Mouse (Mus musculus) heart, embryonic 13.5 days (tissue): ENCODE measurements around the gene Pum2. TPM values are rescaled to one million over a fixed set of nuclear protein-coding genes. Genes with fewer than 3 reads are reported as not detected.
A peak's percentile ranks its signal among the peaks of the same experiment; 100 is the strongest.

Experiments
- ATAC-seq: fragments of 200-750 bp; cut with Nextera tagmentation; 2 replicates; pipeline ENCODE4 v1.8.0; 2017; ENCODE audit warnings: moderate TSS enrichment; ENCODE audit not compliant: insufficient number of reproducible peaks, low FRiP score, low TSS enrichment; ENCODE audit errors: extremely low read depth
- H3K27ac ChIP-seq: fragments of 300-500 bp; sonication (generic); replicated peaks from 2 replicates; pipeline ENCODE4 v1.5.1; 2015; ENCODE audit warnings: moderate library complexity, mild to moderate bottlenecking, inconsistent platforms
- H3K27me3 ChIP-seq: fragments of 300-500 bp; sonication (generic); replicated peaks from 2 replicates; pipeline ENCODE4 v1.6.1; 2015; ENCODE audit warnings: mild to moderate bottlenecking, inconsistent platforms
- H3K36me3 ChIP-seq: fragments of 300-500 bp; sonication (generic); 2 replicates; pipeline ENCODE4 v1.6.1; 2015; ENCODE audit warnings: mild to moderate bottlenecking, inconsistent platforms
- H3K4me1 ChIP-seq: fragments of 300-500 bp; sonication (generic); 2 replicates; pipeline ENCODE4 v1.6.1; 2015; ENCODE audit warnings: inconsistent platforms
- H3K4me2 ChIP-seq: fragments of 300-500 bp; sonication (generic); 2 replicates; pipeline ENCODE4 v1.6.1; 2015; ENCODE audit warnings: inconsistent platforms, mild to moderate bottlenecking, moderate library complexity
- H3K4me3 ChIP-seq: fragments of 300-500 bp; sonication (generic); 2 replicates; pipeline ENCODE4 v1.5.1; 2015; ENCODE audit warnings: moderate library complexity, mild to moderate bottlenecking, inconsistent platforms
- H3K9ac ChIP-seq: fragments of 300-500 bp; sonication (generic); 2 replicates; pipeline ENCODE4 v1.6.1; 2015; ENCODE audit warnings: inconsistent platforms, mild to moderate bottlenecking, moderate library complexity
- H3K9me3 ChIP-seq: fragments of 300-500 bp; sonication (generic); 2 replicates; pipeline ENCODE4 v1.6.1; 2016; ENCODE audit warnings: inconsistent platforms
- WGBS: fragments of 180-500 bp; shearing (Covaris S2); methylation state at CpG from one replicate; pipeline ENCODE4 v1.1.7; 2015; ENCODE audit warnings: mixed read lengths; 5-methylcytosine and 5-hydroxymethylcytosine counted together
- polyA plus RNA-seq: library from polyadenylated mRNA; unstranded; fragments of >200 nt; fragmentation: Nextera tagmentation; extraction: Ambion mirVana; gene quantifications from 2 replicates; pipeline ENCODE4 v1.2.1, GENCODE M21; 2015

The Pum2 gene
- polyA plus RNA-seq, 1 experiment from 2014 or later, result 24.0 TPM

DNA sequence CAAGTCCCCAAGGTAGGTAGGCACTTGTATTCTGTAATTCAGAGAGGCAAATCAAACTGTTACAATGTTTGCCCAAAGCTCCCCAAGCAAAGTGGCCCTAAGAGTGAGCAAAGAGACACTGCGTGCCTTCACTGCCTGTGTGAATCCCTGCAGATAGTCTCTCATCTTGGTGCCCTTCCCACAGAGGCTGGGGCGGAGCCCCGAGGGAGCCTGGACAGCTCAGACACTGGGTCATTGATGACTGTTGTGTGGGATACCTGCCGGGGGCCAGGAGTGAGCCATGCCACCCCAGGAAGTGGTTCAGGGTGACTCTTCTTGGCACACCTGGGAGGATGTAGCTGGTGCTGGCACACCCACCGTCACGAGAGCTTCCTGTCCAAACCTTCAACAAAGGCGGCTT lies 87.1 kb downstream of the Pum2 start:
- Histone ChIP-seq H3K4me3 (no peak overlapping the region), H3K4me2 (no peak overlapping the region), H3K27me3 (no peaks in the 10 kb centered on the region), H3K9me3 (peaks cover 5% of the 10 kb centered on the region; the same call in 1 of the 2 replicates), H3K27ac (no peak overlapping the region), H3K36me3 (peaks cover 22% of the 10 kb centered on the region), H3K4me1 (no peaks in the 10 kb centered on the region), H3K9ac (no peak overlapping the region)
- ATAC-seq, result no peak
- WGBS, result 67% methylated on average over 7 of the region's 7 CpGs

DNA sequence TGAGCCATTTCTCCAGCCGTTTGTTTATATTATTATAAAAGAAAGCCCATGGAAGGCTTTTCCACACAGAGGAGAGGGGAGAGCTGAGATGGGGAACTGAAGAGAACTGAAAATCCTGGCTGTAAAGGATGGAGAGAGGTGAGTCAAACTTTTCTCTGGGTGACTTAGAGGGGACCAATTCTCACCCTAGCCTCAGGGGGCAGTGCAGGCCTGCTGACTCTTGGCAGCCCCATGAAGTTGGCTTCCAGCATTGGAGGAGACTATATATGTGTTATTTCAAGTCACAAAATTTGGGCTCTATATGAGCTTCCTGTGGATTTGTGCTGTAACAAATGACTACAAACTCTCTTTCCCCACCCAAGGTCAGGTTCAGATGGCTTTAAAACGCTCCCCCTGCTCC lies 88.7 kb downstream of the Pum2 start:
- Histone ChIP-seq H3K4me2 (no peak overlapping the region), H3K4me1 (no peaks in the 10 kb centered on the region), H3K4me3 (no peak overlapping the region), H3K27ac (no peak overlapping the region), H3K9me3 (no peaks in the 10 kb centered on the region), H3K27me3 (no peaks in the 10 kb centered on the region), H3K9ac (no peak overlapping the region), H3K36me3 (peaks cover 6% of the 10 kb centered on the region)
- no peak for ATAC-seq
- WGBS, result 61% methylated on average over 2 of the region's 2 CpGs

DNA sequence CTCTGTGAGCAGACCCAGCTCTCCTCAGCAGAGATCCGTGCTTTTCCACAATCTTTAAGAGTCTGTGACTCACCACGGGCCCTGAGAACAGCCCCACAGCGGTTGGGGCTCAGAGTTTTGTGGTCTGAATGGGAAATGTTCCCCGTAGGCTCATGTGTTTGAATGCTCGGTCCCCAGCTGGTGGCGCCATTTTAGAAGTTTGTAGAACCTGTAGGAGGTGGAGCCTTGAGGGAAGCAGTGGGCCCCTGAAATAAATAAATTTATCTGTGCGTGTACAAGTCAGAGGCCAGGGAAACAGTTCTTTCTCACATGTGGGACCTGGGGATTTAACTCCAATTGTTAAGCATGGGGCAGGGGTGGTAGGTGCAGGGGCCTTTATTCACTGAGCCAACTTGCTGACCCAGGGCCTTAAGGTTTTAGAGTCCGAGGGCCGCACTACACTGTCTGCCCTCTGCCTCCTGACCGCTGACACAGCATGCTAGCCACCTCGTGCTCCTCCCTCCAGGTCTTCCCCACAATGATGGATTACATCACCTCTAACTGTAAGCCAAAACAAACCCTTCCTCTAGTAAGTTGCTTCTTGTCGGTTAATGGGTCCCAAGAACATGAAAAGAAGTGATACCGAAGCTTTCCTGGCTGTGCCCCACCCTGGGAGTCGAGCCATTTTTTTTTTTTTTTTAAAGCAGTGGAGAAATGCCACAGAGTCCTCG lies 90.4 kb downstream of the Pum2 start:
- 63% methylated on average over 15 of the region's 15 CpGs for WGBS
- no peak for ATAC-seq
- Histone ChIP-seq H3K4me2 (no peak overlapping the region), H3K9ac (no peak overlapping the region), H3K27me3 (no peaks in the 10 kb centered on the region), H3K36me3 (no peaks in the 10 kb centered on the region), H3K4me1 (no peaks in the 10 kb centered on the region), H3K9me3 (peaks cover 2% of the 10 kb centered on the region; the same call in 1 of the 2 replicates), H3K27ac (no peak overlapping the region), H3K4me3 (no peak overlapping the region)

DNA sequence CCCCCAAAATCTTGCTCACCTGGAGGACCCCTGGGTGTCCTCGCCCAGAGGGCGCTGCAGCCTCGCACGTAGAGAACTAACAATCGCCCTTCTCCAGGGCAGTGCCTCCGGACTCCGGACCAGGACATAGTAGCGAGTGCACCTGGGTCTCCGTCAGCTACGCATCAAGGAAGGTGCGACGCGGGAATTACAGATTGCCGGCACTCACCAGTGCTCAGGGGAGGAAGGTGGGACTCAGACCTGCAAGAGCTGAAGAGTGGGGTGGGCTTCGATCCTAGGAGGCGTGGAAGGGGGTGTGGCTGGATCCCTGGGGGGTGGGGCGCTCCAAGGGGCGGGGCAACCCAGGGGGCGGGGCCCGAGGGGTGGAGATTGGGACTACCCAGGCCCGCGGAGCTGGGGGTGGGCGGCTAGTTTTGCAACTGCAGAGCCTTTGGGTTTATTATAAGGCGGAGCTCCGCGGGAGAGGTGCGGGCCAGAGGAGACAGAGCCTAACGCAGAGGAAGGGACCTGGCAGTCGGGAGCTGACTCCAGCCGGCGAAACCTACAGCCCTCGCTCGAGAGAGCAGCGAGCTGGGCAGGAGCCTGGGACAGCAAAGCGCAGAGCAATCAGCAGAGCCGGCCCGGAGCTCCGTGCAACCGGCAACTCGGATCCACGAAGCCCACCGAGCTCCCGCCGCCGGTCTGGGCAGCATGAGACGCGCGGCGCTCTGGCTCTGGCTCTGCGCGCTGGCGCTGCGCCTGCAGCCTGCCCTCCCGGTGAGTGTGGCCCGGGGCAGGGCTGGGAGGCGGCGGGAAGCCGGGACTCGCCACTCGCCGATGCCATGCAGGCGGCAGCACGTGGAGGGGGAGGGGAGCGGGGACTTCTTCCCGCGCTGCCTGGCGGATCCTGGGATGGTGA lies 97.3 kb downstream of the Pum2 start, which contains the start of gene Sdc1:
Sdc1 (plus strand) TSS at position 378 of the 898 bp plus-strand sequence.
- H3K27me3 ChIP-seq, result no peaks in the 10 kb centered on the region
- no peaks in the 10 kb centered on the region for H3K36me3 ChIP-seq
- H3K4me1 ChIP-seq, result peaks cover 25% of the 10 kb centered on the region
- peak within 1 kb of the TSS; percentile 81 for H3K27ac ChIP-seq
- peak; percentile 85 for ATAC-seq
- H3K9me3 ChIP-seq, result peaks cover 2% of the 10 kb centered on the region; the same call in 1 of the 2 replicates
- H3K4me2 ChIP-seq, result peak within 1 kb of the TSS; percentile 99
- peak within 1 kb of the TSS; percentile 92 for H3K9ac ChIP-seq
- peak within 1 kb of the TSS; percentile 87 for H3K4me3 ChIP-seq
- under 1% methylated on average over 66 of the region's 67 CpGs for WGBS

DNA sequence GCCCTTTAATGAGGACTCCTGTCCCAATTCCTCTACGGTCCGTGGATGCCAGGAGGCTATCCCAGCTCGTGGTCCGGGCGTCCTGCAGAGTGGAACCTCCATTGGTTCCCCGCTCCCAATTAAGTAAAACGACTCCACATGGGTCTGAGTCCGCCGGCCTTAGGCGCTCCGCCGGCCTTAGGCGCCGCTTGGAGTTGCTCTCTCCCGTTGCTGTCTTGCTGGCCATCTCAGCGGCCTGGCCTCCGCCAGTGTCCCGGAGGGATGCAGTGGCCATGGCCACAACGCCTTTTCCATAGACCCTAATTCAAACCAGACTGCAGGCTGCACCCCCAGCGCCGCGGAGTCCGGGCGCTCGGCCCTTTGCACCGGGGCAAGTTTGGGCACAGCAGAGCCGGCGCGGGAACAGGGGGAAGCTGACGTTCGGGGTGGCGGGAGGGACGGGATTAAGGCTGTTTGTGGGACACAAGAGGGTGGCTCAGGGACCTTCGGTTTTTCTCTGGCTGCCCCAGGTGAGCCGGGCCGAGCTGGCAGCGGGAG lies 98.0 kb downstream of the Pum2 start:
- Histone ChIP-seq H3K4me2 (peak overlapping the region; percentile 99), H3K27ac (peak overlapping the region; percentile 81), H3K9me3 (peaks cover 2% of the 10 kb centered on the region; the same call in 1 of the 2 replicates), H3K4me1 (peaks cover 25% of the 10 kb centered on the region), H3K4me3 (peak overlapping the region; percentile 87), H3K27me3 (no peaks in the 10 kb centered on the region), H3K36me3 (no peaks in the 10 kb centered on the region), H3K9ac (peak overlapping the region; percentile 92)
- no peak for ATAC-seq
- WGBS, result under 1% methylated on average over 37 of the region's 37 CpGs

DNA sequence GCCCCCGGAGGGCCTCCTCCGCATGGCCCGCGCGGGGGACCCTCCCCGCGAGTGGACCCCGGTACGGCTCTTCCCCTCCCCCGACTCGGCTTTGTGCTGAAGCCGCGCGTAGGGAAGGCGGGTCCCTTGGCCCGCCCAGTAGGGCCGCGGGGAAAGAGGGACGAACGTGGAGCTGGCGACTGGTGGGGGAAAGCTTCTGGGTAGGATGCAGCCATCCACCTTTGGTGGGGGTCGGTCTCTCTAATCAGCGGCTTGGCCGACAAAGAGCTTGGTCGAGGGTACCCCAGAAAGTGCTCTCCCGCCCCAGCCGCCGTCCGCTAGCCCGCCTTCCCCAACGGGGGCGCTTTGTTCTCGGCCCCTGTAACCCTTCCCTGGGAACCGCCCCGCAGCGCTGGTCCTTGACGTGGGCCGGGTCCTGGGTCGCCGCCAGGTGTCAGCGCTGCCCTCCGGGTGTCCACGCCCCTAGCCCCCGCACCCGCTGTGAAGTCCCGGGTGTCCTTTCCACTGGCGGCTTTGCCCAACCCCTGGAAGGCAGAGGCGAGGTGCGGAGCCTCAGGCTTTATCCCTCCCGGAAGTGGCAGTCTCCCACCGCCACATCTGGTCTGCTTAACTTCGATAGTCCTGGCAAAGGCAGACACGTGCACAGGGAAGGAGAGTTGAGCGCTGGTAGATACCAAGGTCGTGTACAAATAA lies 98.7 kb downstream of the Pum2 start:
- no peaks in the 10 kb centered on the region for H3K36me3 ChIP-seq
- WGBS, result under 1% methylated on average over 49 of the region's 55 CpGs
- peak overlapping the region; percentile 92 for H3K9ac ChIP-seq
- H3K4me1 ChIP-seq, result peaks cover 25% of the 10 kb centered on the region
- peak overlapping the region; percentile 87 for H3K4me3 ChIP-seq
- H3K9me3 ChIP-seq, result peaks cover 2% of the 10 kb centered on the region; the same call in 1 of the 2 replicates
- H3K27ac ChIP-seq, result peak overlapping the region; percentile 81
- H3K27me3 ChIP-seq, result no peaks in the 10 kb centered on the region
- ATAC-seq, result no peak
- H3K4me2 ChIP-seq, result peak overlapping the region; percentile 99

DNA sequence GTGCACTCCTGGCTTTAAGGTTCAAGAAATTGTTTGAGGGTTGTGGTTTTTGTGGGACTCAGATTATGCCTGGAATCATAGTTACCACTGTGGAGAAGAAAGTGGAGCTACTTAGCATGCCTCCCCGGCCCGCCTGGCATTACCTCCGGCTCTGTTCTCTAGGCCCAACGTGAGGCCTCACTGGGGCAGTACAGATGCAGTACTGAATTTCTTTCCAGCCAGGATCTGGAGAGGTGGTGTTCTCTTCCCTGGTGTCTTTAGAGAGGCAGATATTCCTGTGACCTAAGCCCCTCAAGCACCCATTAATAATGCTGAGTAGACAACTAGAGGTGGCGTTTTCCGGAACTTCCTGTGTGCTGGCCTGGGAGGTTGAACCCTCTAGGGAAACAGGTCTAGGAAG lies 99.4 kb downstream of the Pum2 start:
- peak overlapping the region; percentile 99 for H3K4me2 ChIP-seq
- H3K4me3 ChIP-seq, result peak overlapping the region; percentile 87
- peak overlapping the region; percentile 92 for H3K9ac ChIP-seq
- H3K4me1 ChIP-seq, result peaks cover 25% of the 10 kb centered on the region
- H3K36me3 ChIP-seq, result no peaks in the 10 kb centered on the region
- no peaks in the 10 kb centered on the region for H3K27me3 ChIP-seq
- 51% methylated on average over 6 of the region's 6 CpGs for WGBS
- H3K9me3 ChIP-seq, result peaks cover 2% of the 10 kb centered on the region; the same call in 1 of the 2 replicates
- H3K27ac ChIP-seq, result peak overlapping the region; percentile 81; the same call in 1 of the 2 replicates
- ATAC-seq, result no peak

DNA sequence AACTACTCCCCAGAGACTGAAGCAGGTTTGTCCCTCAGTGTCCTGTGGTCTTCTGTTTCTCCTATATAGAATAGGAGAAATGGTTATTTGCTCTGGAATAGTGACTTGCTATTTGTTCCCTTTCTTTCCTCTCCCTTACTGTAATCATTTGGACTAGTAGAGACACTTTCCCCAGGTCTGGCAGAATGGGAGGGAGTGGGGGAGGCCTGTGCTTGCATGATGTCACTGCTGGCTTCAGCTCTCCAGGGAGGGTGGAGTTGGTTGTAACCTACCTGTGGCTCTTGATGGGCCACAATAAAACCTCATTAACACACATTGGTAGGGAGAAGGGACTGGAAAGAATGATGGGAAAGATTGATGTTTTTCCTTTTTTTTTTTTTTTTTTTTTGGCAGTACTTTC lies 100.2 kb downstream of the Pum2 start:
- Histone ChIP-seq H3K27ac (no peak overlapping the region), H3K4me3 (no peak overlapping the region), H3K9ac (0 out of 2 replicates have a peak overlapping the region, but pooled peaks have one; percentile 62)

DNA sequence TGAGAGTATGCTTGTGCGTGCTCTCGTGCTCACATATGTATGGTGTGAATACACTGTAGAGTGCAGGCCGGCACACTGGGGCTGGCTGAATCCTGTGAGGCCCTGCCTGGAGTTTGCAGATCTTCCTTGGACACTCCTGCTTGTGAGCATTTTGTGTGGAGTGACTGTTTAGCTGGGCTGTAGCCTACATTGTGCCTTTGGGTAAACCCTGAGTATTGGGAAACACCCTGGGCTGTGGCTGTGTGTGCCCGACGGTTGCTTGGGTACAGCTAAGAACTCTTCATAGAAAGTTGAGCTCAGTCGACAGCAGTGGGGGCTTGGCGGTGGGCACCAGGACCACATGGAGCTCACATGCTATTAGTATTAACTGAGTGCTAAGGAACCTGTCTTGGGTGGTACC lies 102.3 kb downstream of the Pum2 start:
- Histone ChIP-seq H3K9ac (no peak overlapping the region), H3K9me3 (no peaks in the 10 kb centered on the region), H3K27me3 (no peaks in the 10 kb centered on the region), H3K4me3 (no peak overlapping the region), H3K27ac (no peak overlapping the region), H3K36me3 (no peaks in the 10 kb centered on the region), H3K4me2 (no peak overlapping the region), H3K4me1 (peaks cover 27% of the 10 kb centered on the region)
- ATAC-seq, result no peak
- 85% methylated on average over 7 of the region's 7 CpGs for WGBS

More for the DNA sequence above, 100.2 kb downstream of the Pum2 start:
- H3K4me2 ChIP-seq, result no peak overlapping the region
- H3K4me1 ChIP-seq, result peaks cover 25% of the 10 kb centered on the region
- H3K36me3 ChIP-seq, result no peaks in the 10 kb centered on the region
- ATAC-seq, result no peak
- no peaks in the 10 kb centered on the region for H3K27me3 ChIP-seq
- no peaks in the 10 kb centered on the region for H3K9me3 ChIP-seq

DNA sequence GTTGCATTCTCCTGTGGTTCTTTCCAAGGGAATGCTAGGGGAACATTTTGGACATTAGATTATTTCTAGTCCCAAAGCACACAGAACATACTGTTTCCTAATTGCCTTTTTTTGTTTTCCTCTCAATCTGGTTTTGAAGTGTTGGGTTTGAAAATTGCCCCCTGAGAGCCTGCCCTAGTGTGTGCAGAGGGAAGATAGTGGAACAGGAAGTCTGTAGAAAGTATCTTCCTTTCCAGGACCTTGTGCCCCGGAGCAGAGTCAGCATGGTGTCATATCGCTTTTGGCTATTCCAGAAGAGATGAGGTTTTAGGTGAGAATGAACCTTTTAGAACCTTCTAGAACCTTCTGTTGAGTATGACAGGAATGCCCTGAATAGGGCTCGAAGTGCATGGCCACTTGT lies 102.8 kb downstream of the Pum2 start:
- 62% methylated on average over 3 of the region's 3 CpGs for WGBS
- no peak overlapping the region for H3K4me2 ChIP-seq
- H3K9ac ChIP-seq, result no peak overlapping the region
- H3K27ac ChIP-seq, result no peak overlapping the region
- H3K27me3 ChIP-seq, result no peaks in the 10 kb centered on the region
- ATAC-seq, result no peak
- no peak overlapping the region for H3K4me3 ChIP-seq
- no peaks in the 10 kb centered on the region for H3K9me3 ChIP-seq
- H3K4me1 ChIP-seq, result peaks cover 32% of the 10 kb centered on the region
- H3K36me3 ChIP-seq, result no peaks in the 10 kb centered on the region

DNA sequence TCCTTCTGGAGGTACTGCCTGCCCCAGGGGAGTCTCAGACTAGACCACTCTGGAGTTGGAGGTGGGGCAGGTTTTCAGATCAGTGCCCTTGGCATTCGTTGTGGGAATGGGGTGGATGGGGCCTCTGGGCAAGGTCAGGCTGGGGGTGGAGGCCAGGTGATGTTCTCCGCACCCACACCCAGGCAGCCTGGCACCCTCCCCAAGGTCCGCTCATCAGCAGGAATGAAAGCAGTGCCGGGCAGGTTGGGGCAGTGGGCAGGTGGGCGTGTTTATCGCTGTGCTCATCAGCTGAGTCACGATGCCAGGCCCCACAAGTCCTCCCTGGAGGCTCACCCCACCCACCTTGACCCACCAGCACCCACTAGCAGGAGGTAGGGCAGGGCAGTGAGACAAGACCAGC lies 104.2 kb downstream of the Pum2 start:
- Histone ChIP-seq H3K27ac (no peak overlapping the region), H3K4me3 (no peak overlapping the region), H3K9ac (no peak overlapping the region), H3K4me1 (peaks cover 40% of the 10 kb centered on the region), H3K27me3 (no peaks in the 10 kb centered on the region), H3K36me3 (no peaks in the 10 kb centered on the region), H3K9me3 (no peaks in the 10 kb centered on the region), H3K4me2 (no peak overlapping the region)
- 86% methylated on average over 7 of the region's 7 CpGs for WGBS
- ATAC-seq, result no peak
